Comparison of ENCODE assay signal across 16 mouse cellular contexts in genomic region chr11:12039748-12040147, GRCm38 (mm10). TPM values are rescaled to one million over a fixed set of nuclear protein-coding genes. Genes with fewer than 3 reads are reported as not detected.
DNase-seq lines count a peak whose midpoint lies in the region; ATAC-seq and TF ChIP-seq lines count a peak whose summit lies in the region.
"Had no signal": no experiment of that assay in that cellular context is flagged by ENCODE, and none has a peak within 500 bp of the region (broad histone marks: within the 10 kb centered on the region; RNA-seq: fewer than 3 reads in every experiment).

No protein-coding gene starts in this region.

- DNase-seq in gastrocnemius, postnatal 14 days = peak; percentile 34
- no peak for DNase-seq in gastrocnemius, postnatal 36 days
- peak; percentile 12 for DNase-seq in midbrain, embryonic 14.5 days
- DNase-seq in midbrain, embryonic 10.5 days (ENCODE audit: low spot score) = no peak
- no peak for DNase-seq in Muller cell, postnatal 12 days (ENCODE audit: inconsistent ontology term)
- no peak for DNase-seq in urinary bladder, adult 2 months (ENCODE audit: low spot score)
- DNase-seq: cerebellum, adult 2 months; thymus, postnatal 14 days had no signal

- no peak overlapping the region for H3K9ac ChIP-seq in intestine, postnatal 0 days (ENCODE audit: low read depth, low read length)
- no peak overlapping the region for H3K9ac ChIP-seq in intestine, embryonic 16.5 days (ENCODE audit: low read depth, low read length)
- H3K9ac ChIP-seq in midbrain, embryonic 14.5 days (replicated peaks; ENCODE audit: low read length) = no peak overlapping the region
- H3K9ac ChIP-seq: forebrain, embryonic 12.5 days; limb, embryonic 12.5 days; neural tube, embryonic 15.5 days had no signal

- no peak overlapping the region for H3K4me2 ChIP-seq in intestine, postnatal 0 days (replicated peaks; ENCODE audit: low read depth)
- H3K4me2 ChIP-seq in intestine, embryonic 16.5 days (ENCODE audit: low read depth, low read length) = no peak overlapping the region
- no peak overlapping the region for H3K4me2 ChIP-seq in midbrain, embryonic 14.5 days (ENCODE audit: low read length)
- H3K4me2 ChIP-seq: neural tube, embryonic 15.5 days had no signal

- 71% methylated on average over 6 of the region's 6 CpGs for WGBS in intestine, postnatal 0 days
- WGBS in intestine, embryonic 16.5 days = 60% methylated on average over 6 of the region's 6 CpGs
- 62% methylated on average over 6 of the region's 6 CpGs for WGBS in midbrain, embryonic 14.5 days
- 70% methylated on average over 6 of the region's 6 CpGs for WGBS in midbrain, embryonic 10.5 days

- intact Hi-C loops in gastrocnemius, postnatal 14 days (cut with DNase I; ENCODE audit: low total_unique reads) = loop anchor here (5.0 kb wide), 1 partner anchor 222 kb away; no protein-coding TSS in a partner anchor
- intact Hi-C loops in gastrocnemius, postnatal 36 days (cut with DNase I) = loop anchor here (5.0 kb wide), 1 partner anchor 222 kb away; no protein-coding TSS in a partner anchor

- TF ChIP-seq CTCF in intestine, postnatal 0 days (IDR thresholded peaks at IDR 0.05; ENCODE audit: low read depth) = peak; percentile 41

- H3K27me3 ChIP-seq in intestine, postnatal 0 days (replicated peaks; ENCODE audit: control insufficient read depth, insufficient read depth, low read length) = peaks cover 46% of the 10 kb centered on the region
- peaks cover 38% of the 10 kb centered on the region for H3K27me3 ChIP-seq in intestine, embryonic 16.5 days (replicated peaks; ENCODE audit: control insufficient read depth, insufficient read depth, low read length)
- H3K27me3 ChIP-seq in midbrain, embryonic 14.5 days (ENCODE audit: control insufficient read depth, insufficient read depth, low read length) = peaks cover 71% of the 10 kb centered on the region
- peaks cover 87% of the 10 kb centered on the region for H3K27me3 ChIP-seq in midbrain, embryonic 10.5 days (ENCODE audit: low read depth, poor library complexity, severe bottlenecking)

- no peaks in the 10 kb centered on the region for H3K9me3 ChIP-seq in intestine, postnatal 0 days (ENCODE audit: control insufficient read depth)
- no peaks in the 10 kb centered on the region for H3K9me3 ChIP-seq in intestine, embryonic 16.5 days (ENCODE audit: control insufficient read depth, low read length)
- no peaks in the 10 kb centered on the region for H3K9me3 ChIP-seq in midbrain, embryonic 14.5 days (ENCODE audit: control insufficient read depth, low read length)
- H3K9me3 ChIP-seq in midbrain, embryonic 10.5 days (replicated peaks) = no peaks in the 10 kb centered on the region
- H3K9me3 ChIP-seq: forebrain, embryonic 12.5 days; limb, embryonic 12.5 days; neural tube, embryonic 15.5 days had no signal

- no peak overlapping the region for H3K27ac ChIP-seq in intestine, postnatal 0 days (ENCODE audit: low read depth, low read length)
- H3K27ac ChIP-seq in intestine, embryonic 16.5 days (ENCODE audit: low read length) = no peak overlapping the region
- H3K27ac ChIP-seq in midbrain, embryonic 14.5 days (replicated peaks; ENCODE audit: low read depth, low read length) = no peak overlapping the region
- H3K27ac ChIP-seq in midbrain, embryonic 10.5 days (replicated peaks) = no peak overlapping the region
- H3K27ac ChIP-seq: forebrain, embryonic 12.5 days; neural tube, embryonic 15.5 days had no signal

- H3K36me3 ChIP-seq in intestine, postnatal 0 days (ENCODE audit: control insufficient read depth, insufficient read depth) = no peaks in the 10 kb centered on the region
- H3K36me3 ChIP-seq in intestine, embryonic 16.5 days (ENCODE audit: control insufficient read depth, insufficient read depth, low read length) = no peaks in the 10 kb centered on the region
- H3K36me3 ChIP-seq in midbrain, embryonic 14.5 days (ENCODE audit: control insufficient read depth, insufficient read depth, low read length) = no peaks in the 10 kb centered on the region
- 0 out of 2 replicates have a peak, but pooled peaks cover 7% of the 10 kb centered on the region for H3K36me3 ChIP-seq in midbrain, embryonic 10.5 days
- H3K36me3 ChIP-seq: forebrain, embryonic 12.5 days; limb, embryonic 12.5 days; neural tube, embryonic 15.5 days had no signal

- H3K4me3 ChIP-seq in intestine, postnatal 0 days (ENCODE audit: low read depth, low read length) = no peak overlapping the region
- H3K4me3 ChIP-seq in intestine, embryonic 16.5 days (ENCODE audit: low read length) = no peak overlapping the region
- H3K4me3 ChIP-seq in midbrain, embryonic 14.5 days (replicated peaks; ENCODE audit: low read depth, low read length) = no peak overlapping the region
- H3K4me3 ChIP-seq in midbrain, embryonic 10.5 days = no peak overlapping the region
- H3K4me3 ChIP-seq: forebrain, embryonic 12.5 days; limb, embryonic 12.5 days; neural tube, embryonic 15.5 days had no signal

- no peak for ATAC-seq in intestine, postnatal 0 days
- ATAC-seq in intestine, embryonic 16.5 days = no peak
- ATAC-seq in midbrain, embryonic 14.5 days (ENCODE audit: low FRiP score, low TSS enrichment) = no peak
- ATAC-seq: activated CD4-positive, CD25-positive, alpha-beta regulatory T cell, adult 4 months had no signal

- H3K4me1 ChIP-seq in intestine, postnatal 0 days (replicated peaks; ENCODE audit: control insufficient read depth, insufficient read depth, low read length) = no peaks in the 10 kb centered on the region
- H3K4me1 ChIP-seq in intestine, embryonic 16.5 days (ENCODE audit: control insufficient read depth, insufficient read depth, low read length) = peaks cover 4% of the 10 kb centered on the region; the same call in 1 of the 2 replicates
- H3K4me1 ChIP-seq in midbrain, embryonic 14.5 days (ENCODE audit: control insufficient read depth, insufficient read depth, low read length) = no peaks in the 10 kb centered on the region
- H3K4me1 ChIP-seq in midbrain, embryonic 10.5 days = peaks cover 9% of the 10 kb centered on the region; the same call in 1 of the 2 replicates
- H3K4me1 ChIP-seq: limb, embryonic 12.5 days had no signal

RNA-seq across cellular contexts. Expression of gene Grb10, which starts 1.3 kb away (rescaled TPM):
- 100 to 1,000 TPM; 245 to 266 TPM for total RNA-seq in gastrocnemius, postnatal 14 days (2021)
- 10 to 100 TPM; 47.5 to 62.4 TPM for total RNA-seq in gastrocnemius, postnatal 36 days (2021)
- 45.9 and 49.8 TPM in 2 replicates for polyA plus RNA-seq in intestine, postnatal 0 days (2015; fragmentation: Nextera tagmentation; extraction: Ambion mirVana)
- polyA plus RNA-seq in intestine, embryonic 16.5 days (2015; fragmentation: Nextera tagmentation; extraction: Ambion mirVana) = 237 and 238 TPM in 2 replicates
- polyA plus RNA-seq in midbrain, embryonic 14.5 days (2014; fragmentation: Nextera tagmentation; extraction: Ambion mirVana) = 45.1 and 51.0 TPM in 2 replicates
- 441 and 449 TPM in 2 replicates for polyA plus RNA-seq in midbrain, embryonic 10.5 days (2016; fragmentation: Nextera tagmentation; extraction: Ambion mirVana)
- 38.2 and 39.6 TPM in 2 replicates for polyA plus RNA-seq in urinary bladder, adult 2 months (2012; rRNA removed)
- total RNA-seq: MEL; monocyte, adult 5-6 weeks had no signal
- polyA plus RNA-seq: activated CD4-positive, CD25-positive, alpha-beta regulatory T cell, adult 4 months had no signal

Comparison
In these comparisons a context has a peak if more than half of its experiments do, and no peak if none do; other contexts are left out.
1. DNase-seq: peak in gastrocnemius, postnatal 14 days (single experiment) and midbrain, embryonic 14.5 days (single experiment); none in gastrocnemius, postnatal 36 days (0 of 2), midbrain, embryonic 10.5 days (single experiment), Muller cell, postnatal 12 days (single experiment) and urinary bladder, adult 2 months (single experiment).